Mouse (Mus musculus) cerebellum, adult 18-20 months (tissue): Measurements from ENCODE around the gene Gm28372.
"Not testable (repeated sequence)": the region's sequence is repeated elsewhere in the genome, so short reads cannot be mapped to it uniquely, and the experiment has no call there.

Experiments used
- DNase-seq, 2 experiments: peaks; one replicate each; pipeline ENCODE4 v3.0.0; 2021

The Gm28372 gene

GRCm38 (mm10) chr2:130404939-130405338 is at the start of gene Gm28372, which contains the start of gene 1700020A23Rik:
TSS of gene Gm28372 (plus strand) at chr2:130405239.
TSS of gene 1700020A23Rik (plus strand) at chr2:130405259.
- no peak for DNase-seq

- DNase-seq = no peak
Measured at GRCm38 (mm10) chr2:130357551-130357950, 47.5 kb upstream of the Gm28372 start.

- no peak for DNase-seq
Measured at GRCm38 (mm10) chr2:130358852-130359251, 46.2 kb upstream of the Gm28372 start.

- DNase-seq = peak; percentile 15 to 26
Measured at GRCm38 (mm10) chr2:130362511-130363026, 42.5 kb upstream of the Gm28372 start.

DNA sequence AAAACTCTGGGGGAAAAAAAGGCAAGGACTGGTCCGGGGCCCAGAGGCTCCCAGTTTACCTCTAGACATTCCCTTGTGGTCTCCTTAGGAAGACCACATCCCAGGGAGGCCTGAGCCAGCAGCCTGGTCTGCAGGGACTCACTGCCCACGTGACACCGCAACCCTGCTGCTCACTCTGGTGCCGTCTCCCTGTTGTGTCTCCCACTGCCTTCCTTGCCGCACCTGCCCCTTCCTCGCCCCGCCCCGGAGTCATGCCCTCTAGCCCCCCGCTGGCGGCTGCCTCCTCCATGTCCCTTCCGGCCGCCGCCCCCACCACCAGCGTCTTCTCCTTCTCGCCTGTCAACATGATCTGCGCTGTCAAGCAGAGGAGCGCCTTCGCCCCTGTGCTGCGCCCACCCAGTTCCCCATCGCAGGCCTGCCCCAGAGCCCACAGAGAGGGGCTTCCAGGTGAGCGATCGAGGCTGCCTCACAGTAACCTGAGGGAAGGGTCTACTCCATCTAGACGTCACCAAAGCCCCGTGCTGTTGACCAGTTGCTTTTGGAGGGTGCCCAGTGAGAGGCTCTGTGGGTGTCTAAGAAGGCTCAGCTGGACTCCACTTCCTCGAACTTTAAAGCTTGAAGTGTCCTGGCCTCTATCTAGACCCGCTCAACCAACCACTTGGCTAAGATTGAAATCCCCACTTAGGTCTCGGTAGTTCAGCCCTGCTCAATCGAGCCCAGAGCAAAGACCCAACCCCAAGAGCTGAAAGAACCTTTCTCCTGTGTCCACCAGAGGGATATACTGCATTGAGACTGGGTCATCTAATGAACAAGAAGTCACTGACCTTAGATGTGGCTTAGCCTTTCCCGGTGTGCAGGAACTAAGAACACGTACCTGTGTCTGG is 39.6 kb upstream of the Gm28372 start:
- DNase-seq = no peak

DNA sequence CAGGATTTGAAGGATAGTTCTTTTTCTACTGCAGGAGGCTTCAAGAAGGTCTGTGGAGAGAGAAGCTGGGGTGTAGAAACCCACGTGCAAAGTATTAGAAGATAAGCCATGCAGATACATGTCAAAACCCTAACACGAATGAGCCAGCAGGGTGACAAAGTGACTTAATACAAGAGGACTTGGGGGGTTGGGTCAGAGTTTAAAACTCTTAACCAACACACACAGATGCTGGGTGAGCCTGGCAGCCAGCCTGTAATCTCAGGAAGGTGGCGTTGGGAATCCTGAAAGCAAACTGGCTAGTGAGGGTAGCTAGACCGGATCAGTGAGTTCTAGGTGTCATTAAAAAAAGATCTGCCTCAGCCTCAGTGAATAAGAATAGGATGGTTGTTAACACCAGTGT is 37.7 kb upstream of the Gm28372 start:
- DNase-seq = no peak

DNA sequence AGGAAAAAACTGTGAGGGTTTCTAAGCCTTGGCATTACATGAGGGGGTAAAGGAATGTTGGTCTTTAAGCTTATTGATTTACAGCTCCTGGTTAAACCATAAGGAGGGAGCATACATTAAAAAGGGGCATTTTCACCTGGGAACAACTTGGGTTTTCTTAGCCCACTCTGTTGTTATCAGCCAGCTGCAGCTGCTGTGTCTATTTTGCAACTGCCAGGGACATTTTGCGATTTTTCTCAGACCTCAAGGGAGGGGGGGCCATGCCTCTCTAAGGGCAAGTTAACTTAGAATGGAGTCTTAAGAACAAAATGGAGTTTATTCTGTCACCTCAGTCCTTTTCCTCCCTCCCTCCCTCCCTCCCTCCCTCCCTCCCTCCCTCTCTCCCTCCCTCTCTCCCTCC is 32.0 kb upstream of the Gm28372 start:
- DNase-seq = not testable (repeated sequence)

GRCm38 (mm10) chr2:130374951-130375350 is 30.1 kb upstream of the Gm28372 start:
- DNase-seq = no peak

DNA sequence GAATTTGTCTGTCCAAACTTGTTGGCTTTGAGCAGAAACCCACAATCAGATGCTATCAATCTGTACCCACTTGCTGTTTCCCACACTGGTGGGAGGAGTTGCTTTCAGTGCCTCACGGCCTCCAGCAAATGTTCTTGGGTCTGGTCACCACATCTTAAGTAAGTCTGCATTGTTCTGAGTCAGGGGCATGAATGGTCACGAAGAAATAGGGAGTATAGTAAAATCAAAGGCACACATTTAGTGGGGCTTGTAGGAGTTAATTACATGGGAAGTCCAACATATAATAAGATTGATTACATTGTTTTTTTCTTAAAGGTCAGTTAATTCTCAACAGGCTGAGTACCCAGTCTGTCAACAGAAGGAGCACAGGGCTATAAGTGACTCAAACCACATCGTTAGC is 21.8 kb upstream of the Gm28372 start:
- no peak for DNase-seq

DNA sequence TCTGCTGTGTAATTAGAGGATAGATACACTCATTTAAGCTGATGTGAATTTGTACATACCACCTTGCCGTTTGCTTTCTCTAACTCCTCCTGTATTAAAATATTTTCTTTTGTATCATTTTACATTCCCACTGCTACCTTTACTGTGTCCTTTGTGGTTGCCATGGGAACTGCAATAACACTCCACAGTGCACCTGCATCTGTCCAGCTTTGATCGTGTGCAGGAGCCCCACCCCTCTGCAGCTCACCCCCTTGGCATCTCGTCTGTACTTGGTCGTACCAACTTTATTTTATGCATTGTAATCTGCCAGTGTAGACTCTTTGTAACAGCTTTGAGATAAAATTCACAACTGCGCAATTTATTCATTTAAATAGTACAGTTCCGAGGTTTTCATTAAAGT is 21.1 kb upstream of the Gm28372 start:
- no peak for DNase-seq

GRCm38 (mm10) chr2:130386212-130386611 is 18.8 kb upstream of the Gm28372 start:
- DNase-seq = no peak

DNA sequence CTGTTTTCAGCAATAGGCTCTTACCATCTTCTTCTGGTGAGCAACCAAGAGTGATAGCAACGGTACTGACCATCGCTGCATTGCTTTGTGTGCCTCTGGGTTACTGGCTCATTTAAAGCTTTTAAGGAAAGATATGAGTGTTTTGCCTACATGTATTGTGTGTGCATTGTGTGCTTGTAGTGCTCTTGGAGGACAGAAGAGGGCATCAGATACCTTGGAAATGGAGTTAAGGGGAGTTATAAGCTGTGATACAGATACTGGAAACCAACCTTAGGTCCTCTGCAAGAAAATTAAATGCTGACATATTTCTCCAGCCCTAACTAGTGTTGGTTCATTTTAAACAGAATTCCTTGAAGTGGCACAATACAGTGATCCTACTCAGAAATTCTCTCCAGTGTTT is 16.2 kb upstream of the Gm28372 start:
- DNase-seq = no peak

DNA sequence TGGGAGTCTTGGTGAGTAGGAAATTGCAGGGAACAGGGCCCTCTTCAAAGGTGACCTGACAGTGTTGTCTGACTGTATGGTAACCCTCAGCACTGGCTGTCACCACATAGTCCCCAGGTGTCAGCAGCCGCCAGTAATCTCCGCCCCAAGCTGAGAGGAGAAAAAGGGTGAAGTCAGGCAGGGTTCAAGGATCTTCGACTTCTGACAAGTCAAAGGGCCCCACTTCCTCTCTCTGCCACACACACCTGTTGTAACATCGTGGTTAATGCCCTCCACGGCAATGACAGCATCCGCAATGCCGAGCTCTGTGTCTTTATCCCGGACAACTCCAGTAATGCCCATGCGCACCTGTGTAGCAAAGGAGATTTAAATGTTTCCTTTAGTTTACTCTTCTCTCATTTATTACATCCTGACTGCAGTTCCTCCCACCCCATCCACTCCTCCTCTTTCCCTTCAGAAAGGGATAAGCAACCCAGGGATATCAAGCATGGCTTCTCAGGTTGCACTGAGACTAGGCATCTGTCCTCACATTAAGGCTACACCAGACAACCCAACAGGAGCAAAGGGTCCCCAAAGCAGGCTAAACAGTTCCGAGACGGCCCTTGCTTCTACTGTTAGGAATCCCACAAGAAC is 13.9 kb upstream of the Gm28372 start:
- no peak for DNase-seq

DNA sequence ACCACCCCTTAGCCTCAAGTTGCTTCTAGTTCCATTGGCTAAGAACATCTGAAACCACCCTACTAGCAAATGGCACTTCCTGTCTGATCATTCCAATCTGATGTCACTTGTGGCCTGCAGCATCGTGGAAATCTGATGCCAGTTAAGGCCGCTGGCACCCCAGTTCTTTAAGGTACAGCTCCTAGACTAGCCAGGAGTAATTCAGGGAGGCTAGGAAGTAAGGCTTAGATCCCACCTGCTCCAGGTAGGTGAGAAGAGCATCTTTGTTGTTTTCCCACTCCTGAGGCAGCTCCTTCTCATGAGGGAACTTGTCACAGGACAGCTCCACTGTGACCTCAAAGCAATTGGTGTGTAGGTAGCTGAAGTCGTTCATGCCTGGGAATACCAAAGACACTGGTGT is 12.2 kb upstream of the Gm28372 start:
- DNase-seq = no peak

DNA sequence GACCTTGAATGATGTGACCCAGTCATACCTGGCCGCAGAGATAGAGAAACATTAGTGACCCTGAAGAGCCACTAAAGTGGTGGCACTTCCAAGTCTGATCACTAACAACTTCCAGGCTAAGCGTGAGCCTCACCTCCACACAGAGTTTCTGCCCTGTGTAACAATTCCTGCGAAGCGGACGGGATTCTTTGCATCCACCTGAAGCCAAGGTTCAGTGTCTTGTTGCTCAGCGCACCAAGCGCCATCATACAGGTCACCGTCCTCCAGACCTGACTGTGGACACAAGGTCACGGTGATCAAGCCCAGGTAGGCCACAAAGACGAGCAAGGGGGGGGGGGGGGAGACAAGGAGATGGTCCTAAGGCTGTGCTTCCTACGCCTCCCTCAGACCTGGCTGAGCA is 9.3 kb upstream of the Gm28372 start:
- no peak for DNase-seq

DNA sequence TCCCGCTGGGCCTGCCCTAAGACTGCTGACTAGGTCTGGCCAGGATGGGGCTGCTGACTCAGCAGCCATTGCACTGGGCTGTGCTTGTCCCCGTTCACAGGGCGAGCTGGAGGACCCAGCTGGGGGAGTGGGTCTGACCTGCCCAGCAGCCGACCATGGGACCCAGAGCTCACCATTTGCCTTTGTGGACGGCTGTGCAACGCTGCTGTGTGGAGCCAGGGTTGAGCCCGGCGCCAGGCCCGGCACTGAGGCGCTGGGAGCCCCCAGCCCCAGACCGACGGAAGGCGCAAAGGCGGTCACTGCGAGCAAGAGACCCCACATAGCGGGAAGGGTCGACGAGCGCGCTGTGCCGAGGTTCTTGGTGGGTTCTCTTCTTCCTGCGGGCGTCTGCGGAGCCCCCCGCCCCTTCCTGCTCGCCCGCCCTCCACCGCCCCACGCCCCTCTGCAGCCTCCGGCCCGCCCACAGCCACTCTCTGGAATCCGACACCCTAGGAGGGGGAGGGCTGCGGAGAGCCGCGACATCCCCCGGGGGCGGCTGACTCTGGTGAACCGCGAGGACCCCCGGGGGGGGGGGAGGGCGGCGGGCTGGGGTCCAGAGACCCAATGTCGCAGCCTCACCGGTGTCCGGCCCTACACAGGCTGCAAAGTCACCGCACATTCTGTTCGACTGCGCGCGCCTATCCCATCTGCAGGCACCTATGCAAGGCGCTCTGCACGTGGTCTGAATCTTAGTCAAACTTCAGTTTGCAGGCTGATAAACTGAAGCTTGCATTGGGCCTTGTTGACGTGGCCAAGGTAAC is 7.7 kb upstream of the Gm28372 start, which contains the start of gene Cpxm1:
TSS of gene Cpxm1 (minus strand) at position 389 of the 800 bp plus-strand sequence.
- peak in 1 of 2 experiments; percentile 26 for DNase-seq

DNA sequence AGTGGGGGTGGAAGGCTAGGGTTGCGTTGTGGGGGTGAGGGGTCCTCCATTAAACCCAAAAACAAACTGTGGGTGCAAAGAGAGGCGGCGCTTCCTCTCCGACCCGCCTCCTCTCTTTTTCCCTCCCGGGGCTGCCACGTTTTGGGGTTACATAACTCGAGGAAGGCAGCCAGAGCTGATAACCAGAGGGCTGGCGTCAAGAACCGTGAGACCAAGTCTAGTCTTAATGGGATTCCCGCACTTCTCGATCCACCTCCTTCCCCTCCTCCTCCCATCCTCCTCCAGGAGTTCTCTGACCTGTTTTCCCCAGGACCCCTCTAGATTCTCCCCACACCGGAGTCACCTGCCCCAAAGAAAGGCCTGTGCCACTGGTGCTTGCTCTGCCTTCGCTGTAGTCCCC is 6.9 kb upstream of the Gm28372 start:
- peak in 1 of 2 experiments; percentile 16 for DNase-seq

- no peak for DNase-seq
Measured at GRCm38 (mm10) chr2:130400046-130400445, 5.0 kb upstream of the Gm28372 start.

GRCm38 (mm10) chr2:130401891-130402290 is 3.1 kb upstream of the Gm28372 start:
- no peak for DNase-seq

- no peak for DNase-seq
Measured at GRCm38 (mm10) chr2:130406178-130406577, 1.1 kb downstream of the Gm28372 start, which contains the start of gene Tmem239. TSS of gene Tmem239 (plus strand) at chr2:130406478.

DNA sequence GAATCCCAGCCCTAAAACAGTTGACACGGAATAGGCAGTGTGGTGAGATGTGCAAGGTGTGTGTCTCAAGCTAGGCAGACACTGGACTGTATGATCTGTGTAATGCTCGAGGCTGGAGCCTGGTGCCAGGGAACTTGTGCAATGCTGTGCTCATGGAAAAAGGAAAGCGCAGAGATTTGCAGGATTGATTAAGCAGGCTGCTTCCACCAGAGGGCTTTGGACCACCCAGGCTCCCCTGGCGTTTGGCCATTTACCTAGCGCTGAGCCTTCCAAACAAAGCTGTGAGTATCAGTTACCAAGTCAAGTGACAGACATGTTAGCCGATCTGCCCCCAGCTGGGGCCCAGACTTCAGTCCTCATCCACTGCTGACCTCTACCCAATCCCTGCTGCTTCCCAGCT is 3.2 kb downstream of the Gm28372 start:
- DNase-seq = no peak

- DNase-seq = peak; percentile 85 to 87
Measured at GRCm38 (mm10) chr2:130411558-130412495, 6.8 kb downstream of the Gm28372 start.
